Mouse (Mus musculus) forebrain, embryonic 11.5 days (tissue): ENCODE results near the gene Adam17. TPM values are rescaled to one million over a fixed set of nuclear protein-coding genes. Genes with fewer than 3 reads are reported as not detected.
A peak's percentile ranks its signal among the peaks of the same experiment; 100 is the strongest.
"Not testable (repeated sequence)": the region's sequence is repeated elsewhere in the genome, so short reads cannot be mapped to it uniquely, and the experiment has no call there.

Source experiments
- ATAC-seq: fragments of 200-750 bp; cut with Nextera tagmentation; replicated peaks from 2 replicates; pipeline ENCODE4 v1.8.0; 2017; ENCODE audit warnings: moderate TSS enrichment; ENCODE audit not compliant: low FRiP score
- DNase-seq: peaks from one replicate; pipeline ENCODE4 v3.0.0-alpha.2; 2017; ENCODE audit warnings: low spot score
- H3K27ac ChIP-seq: fragments of 300-500 bp; sonication (generic); 2 replicates; pipeline ENCODE4 v1.5.1; 2014; ENCODE audit warnings: low read depth, low read length
- H3K27me3 ChIP-seq: fragments of 300-500 bp; sonication (generic); 2 replicates; pipeline ENCODE4 v1.6.1; 2014; ENCODE audit warnings: mild to moderate bottlenecking, low read length, mixed read lengths; ENCODE audit not compliant: control insufficient read depth, insufficient read depth
- H3K36me3 ChIP-seq: fragments of 300-500 bp; sonication (generic); 2 replicates; pipeline ENCODE4 v1.6.1; 2014; ENCODE audit warnings: mild to moderate bottlenecking, low read length, moderate library complexity, mixed read lengths; ENCODE audit not compliant: control insufficient read depth, insufficient read depth
- H3K4me1 ChIP-seq: fragments of 300-500 bp; sonication (generic); replicated peaks from 2 replicates; pipeline ENCODE4 v1.6.1; 2014; ENCODE audit warnings: low read length, mixed read lengths; ENCODE audit not compliant: control insufficient read depth, insufficient read depth
- H3K4me2 ChIP-seq: fragments of 300-500 bp; sonication (generic); 2 replicates; pipeline ENCODE4 v1.6.1; 2014; ENCODE audit warnings: low read depth, mild to moderate bottlenecking, low read length, moderate library complexity, mixed read lengths; ENCODE audit not compliant: severe bottlenecking
- H3K4me3 ChIP-seq: fragments of 300-500 bp; sonication (generic); 2 replicates; pipeline ENCODE4 v1.5.1; 2014; ENCODE audit warnings: low read depth, low read length
- H3K9ac ChIP-seq: fragments of 300-500 bp; sonication (generic); 2 replicates; pipeline ENCODE4 v1.6.1; 2014; ENCODE audit warnings: low read length
- H3K9me3 ChIP-seq: fragments of 300-500 bp; sonication (generic); 2 replicates; pipeline ENCODE4 v1.6.1; 2016; ENCODE audit warnings: low read length, mixed read lengths; ENCODE audit not compliant: control insufficient read depth
- whole genome bisulfite sequencing: fragments of 180-500 bp; shearing (Covaris S2); extraction: QIAGEN DNeasy Blood & Tissue Kit; methylation state at CpG from one replicate; pipeline ENCODE4 v1.1.7; 2014; 5-methylcytosine and 5-hydroxymethylcytosine counted together
- polyA plus RNA-seq: library from polyadenylated mRNA; unstranded; fragments of >200 nt; fragmentation: Nextera tagmentation; extraction: Ambion mirVana; gene quantifications from 2 replicates; pipeline ENCODE4 v1.2.1, GENCODE M21; 2014

Gene Adam17
- polyA plus RNA-seq, 1 experiment from 2014 or later, result 36.6 TPM

DNA sequence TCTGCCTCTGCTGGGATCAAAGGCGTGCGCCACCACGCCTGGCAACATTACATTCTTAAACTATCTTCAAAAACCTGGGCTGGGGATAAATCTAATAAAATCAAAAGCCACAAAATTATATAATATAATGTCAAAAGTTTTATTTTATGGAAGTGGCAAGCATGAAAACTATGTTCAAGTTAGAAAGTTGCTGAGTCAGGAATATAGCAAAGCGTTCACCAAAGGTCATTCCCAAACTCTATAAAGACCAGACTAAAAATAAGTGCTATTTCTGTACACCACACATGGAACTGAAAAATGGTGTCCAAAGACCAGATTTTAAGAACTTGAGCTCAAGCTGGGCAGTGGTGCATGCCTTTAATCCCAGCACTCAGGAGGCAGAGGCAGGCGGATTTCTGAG lies 29.3 kb upstream of the Adam17 start:
- no peaks in the 10 kb centered on the region for H3K27me3 ChIP-seq
- peaks cover 4% of the 10 kb centered on the region; the same call in 1 of the 2 replicates for H3K9me3 ChIP-seq
- H3K4me1 ChIP-seq, result no peaks in the 10 kb centered on the region
- no peak overlapping the region for H3K27ac ChIP-seq
- 97% methylated on average over 5 of the region's 5 CpGs for WGBS
- DNase-seq (no peak), ATAC-seq (no peak)
- H3K4me3 ChIP-seq, result no peak overlapping the region
- no peak overlapping the region for H3K4me2 ChIP-seq
- no peak overlapping the region for H3K9ac ChIP-seq
- H3K36me3 ChIP-seq, result peaks cover 4% of the 10 kb centered on the region; the same call in 1 of the 2 replicates

DNA sequence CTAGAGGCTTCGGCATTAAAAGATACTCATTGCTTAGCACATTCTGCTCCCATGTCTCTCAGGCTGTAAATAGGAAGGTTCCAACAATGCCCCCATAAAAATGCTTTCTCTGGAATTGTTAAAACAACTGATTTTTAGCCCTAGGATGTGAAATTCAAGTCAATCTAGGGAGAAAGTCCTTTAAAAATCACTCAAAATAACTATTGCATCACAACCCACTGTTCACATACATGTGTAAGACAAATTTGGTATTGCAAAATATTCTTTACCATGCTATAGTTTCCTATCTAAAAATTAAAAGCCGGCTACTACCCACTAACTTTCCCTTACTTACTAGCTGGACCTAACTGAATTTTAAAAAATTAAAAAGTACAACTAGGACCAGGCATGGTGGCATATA lies 12.8 kb upstream of the Adam17 start:
- H3K4me2 ChIP-seq, result no peak overlapping the region
- H3K4me3 ChIP-seq, result no peak overlapping the region
- H3K4me1 ChIP-seq, result no peaks in the 10 kb centered on the region
- H3K36me3 ChIP-seq, result peaks cover 4% of the 10 kb centered on the region; the same call in 1 of the 2 replicates
- no peak overlapping the region for H3K27ac ChIP-seq
- no peak for ATAC-seq
- H3K27me3 ChIP-seq, result no peaks in the 10 kb centered on the region
- no peak overlapping the region for H3K9ac ChIP-seq
- no peaks in the 10 kb centered on the region for H3K9me3 ChIP-seq
- 98% methylated on average over 2 of the region's 2 CpGs for WGBS
- DNase-seq, result no peak

DNA sequence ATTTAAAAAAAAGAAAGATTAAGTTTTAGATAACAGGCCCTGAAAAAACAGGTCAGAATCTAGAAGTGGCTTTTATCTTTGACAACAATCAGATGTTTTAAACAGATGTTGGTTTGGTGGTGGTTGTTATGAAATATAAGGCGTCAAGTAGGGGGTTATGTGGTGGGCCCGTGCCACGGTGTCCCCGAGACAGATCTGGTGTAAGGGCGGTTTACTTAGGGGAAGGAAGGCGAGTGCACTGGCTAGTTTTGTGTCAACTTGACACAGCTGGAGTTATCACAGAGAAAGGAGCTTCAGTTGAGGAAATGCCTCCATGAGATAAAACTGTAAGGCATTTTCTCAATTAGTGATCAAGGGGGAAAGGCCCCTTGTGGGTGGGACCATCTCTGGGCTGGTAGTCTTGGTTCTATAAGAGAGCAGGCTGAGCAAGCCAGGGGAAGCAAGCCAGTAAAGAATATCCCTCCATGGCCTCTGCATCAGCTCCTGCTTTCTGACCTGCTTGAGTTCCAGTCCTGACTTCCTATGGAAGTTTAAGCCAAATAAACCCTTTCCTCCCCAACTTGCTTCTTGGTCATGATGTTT lies 5.4 kb upstream of the Adam17 start:
- not testable (repeated sequence) for H3K27me3 ChIP-seq, ATAC-seq, DNase-seq, H3K4me1 ChIP-seq, H3K36me3 ChIP-seq, H3K9me3 ChIP-seq, H3K27ac ChIP-seq, H3K4me3 ChIP-seq, H3K9ac ChIP-seq, H3K4me2 ChIP-seq
- 91% methylated on average over 6 of the region's 6 CpGs for WGBS

DNA sequence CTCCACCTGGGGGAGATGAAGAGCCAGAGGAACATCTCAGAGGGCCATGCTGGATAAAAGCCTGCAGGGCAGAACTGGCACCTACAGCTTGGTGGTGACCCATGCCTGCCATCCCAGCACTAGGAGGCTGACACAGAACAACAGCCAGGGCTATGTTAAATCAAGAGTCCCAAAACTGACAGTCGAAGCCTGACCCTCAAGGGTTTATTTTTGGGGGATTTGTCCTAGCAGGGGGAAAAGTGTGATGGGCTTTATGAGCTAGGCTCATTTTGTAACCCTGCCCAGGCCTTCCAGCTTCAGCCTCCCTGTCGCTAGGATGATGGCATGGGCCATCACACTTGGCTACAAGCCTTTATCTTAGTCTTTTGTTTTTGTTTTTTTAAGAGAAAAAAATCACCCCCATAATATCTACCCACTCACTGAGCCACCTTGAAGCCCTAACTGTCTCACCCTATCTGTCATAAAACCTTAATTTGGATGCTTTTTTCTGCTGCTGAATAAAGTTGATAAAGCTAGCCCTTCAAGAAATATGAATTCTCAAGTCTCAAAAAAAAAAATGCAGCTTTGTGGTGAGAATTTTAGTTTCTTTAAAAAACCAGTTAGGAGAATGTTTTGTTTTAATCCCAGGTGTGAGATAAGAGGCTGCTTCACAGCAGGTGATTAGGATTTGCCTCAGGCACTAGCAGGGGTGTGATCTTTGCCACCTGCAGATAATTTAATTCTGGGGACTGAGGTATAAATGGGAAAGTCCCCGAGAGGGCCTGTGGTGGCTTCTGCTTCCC lies 2.1 kb upstream of the Adam17 start:
- H3K36me3 ChIP-seq, result no peaks in the 10 kb centered on the region
- H3K4me2 ChIP-seq, result no peak overlapping the region
- DNase-seq, result no peak
- 44% methylated on average over 3 of the region's 3 CpGs for WGBS
- 0 out of 2 replicates have a peak, but pooled peaks cover 3% of the 10 kb centered on the region for H3K4me1 ChIP-seq
- no peak for ATAC-seq
- H3K9me3 ChIP-seq, result no peaks in the 10 kb centered on the region
- no peak overlapping the region for H3K27ac ChIP-seq
- no peaks in the 10 kb centered on the region for H3K27me3 ChIP-seq
- H3K4me3 ChIP-seq, result no peak overlapping the region
- no peak overlapping the region for H3K9ac ChIP-seq

DNA sequence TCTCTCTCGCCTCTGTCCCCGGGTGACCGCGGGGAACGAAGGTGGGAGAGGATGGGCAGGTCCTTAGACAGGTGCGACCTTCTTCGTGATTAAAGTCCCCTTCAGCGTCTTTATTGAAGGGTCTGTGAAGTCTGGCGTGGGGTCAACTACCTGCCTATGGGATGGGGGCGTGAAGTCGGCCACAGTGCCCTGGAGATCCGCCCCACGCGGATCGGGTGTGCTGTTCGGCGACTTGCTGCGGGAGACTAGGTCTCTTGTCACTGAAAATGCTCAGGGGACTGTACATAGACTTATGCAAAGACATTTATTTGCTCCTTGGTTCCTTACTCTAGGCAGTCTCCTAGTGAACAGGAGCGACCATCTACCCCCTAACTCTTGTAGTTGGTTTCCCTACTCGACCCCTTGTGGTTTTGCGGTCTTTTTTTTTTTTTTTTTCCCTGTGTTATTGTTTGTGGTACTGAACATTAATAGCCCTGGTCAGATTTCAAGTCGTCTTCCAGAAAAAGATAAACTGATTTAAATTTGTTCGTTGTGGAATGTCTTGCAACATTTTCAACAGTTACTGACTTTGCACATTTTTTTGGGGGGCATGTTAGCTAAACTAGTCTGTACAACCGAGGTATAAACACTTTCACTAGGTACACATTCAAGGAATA lies 516 bp upstream of the Adam17 start:
- Histone ChIP-seq H3K9me3 (no peaks in the 10 kb centered on the region), H3K27me3 (no peaks in the 10 kb centered on the region), H3K27ac (peak overlapping the region; percentile 81), H3K9ac (peak overlapping the region; percentile 91), H3K36me3 (no peaks in the 10 kb centered on the region), H3K4me3 (peak overlapping the region; percentile 74), H3K4me1 (0 out of 2 replicates have a peak, but pooled peaks cover 3% of the 10 kb centered on the region), H3K4me2 (peak overlapping the region; percentile 70)
- DNase-seq, result no peak
- 6% methylated on average over 24 of the region's 24 CpGs for WGBS
- ATAC-seq, result no peak

DNA sequence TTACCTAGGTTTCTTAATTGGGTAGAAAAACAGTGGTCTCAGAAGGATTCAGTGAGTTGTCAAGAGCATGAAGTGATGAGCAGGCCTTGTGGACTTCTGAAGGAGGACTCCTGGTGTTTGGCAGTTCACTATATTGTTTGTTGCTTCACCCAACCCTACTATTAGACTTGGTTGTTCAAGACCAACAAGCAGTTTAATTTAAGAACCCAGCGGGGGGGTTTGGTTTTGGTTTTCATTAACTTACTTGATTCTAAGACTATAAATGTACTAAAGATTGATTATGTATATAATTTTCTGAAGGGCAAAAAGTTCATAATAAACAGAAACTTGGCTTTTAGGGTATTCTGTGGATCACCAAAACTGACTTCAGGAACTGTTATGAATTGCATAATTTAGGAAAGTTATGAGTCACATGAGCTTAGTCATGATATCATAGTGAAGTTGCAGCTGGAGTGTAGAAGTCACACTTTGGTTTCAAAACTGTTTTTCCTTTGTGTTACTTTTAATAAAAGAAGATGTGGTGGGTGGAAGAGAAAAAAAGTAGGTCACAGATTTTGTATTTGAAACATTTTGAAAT lies 3.3 kb downstream of the Adam17 start:
- Histone ChIP-seq H3K9ac (no peak overlapping the region), H3K4me1 (0 out of 2 replicates have a peak, but pooled peaks cover 3% of the 10 kb centered on the region), H3K4me2 (no peak overlapping the region), H3K27ac (no peak overlapping the region), H3K9me3 (no peaks in the 10 kb centered on the region), H3K4me3 (no peak overlapping the region), H3K36me3 (no peaks in the 10 kb centered on the region), H3K27me3 (no peaks in the 10 kb centered on the region)
- 95% methylated on average over 1 of the region's 1 CpGs for WGBS
- ATAC-seq (no peak), DNase-seq (no peak)

DNA sequence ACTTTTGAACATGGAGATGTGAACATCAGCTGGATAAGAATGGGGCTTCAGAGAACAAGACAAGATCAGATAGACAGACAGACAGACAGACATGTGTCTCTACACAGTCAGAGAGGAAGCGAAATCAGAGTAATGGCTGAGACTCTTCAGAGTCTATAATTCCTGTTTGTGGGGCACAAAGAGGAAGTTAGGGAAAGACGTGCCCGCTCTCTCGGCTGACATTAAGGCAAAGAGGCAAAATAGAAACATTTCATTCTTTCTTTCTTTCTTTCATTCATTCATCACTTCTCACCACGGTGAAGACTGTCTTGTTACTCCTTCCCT lies 4.4 kb downstream of the Adam17 start:
- WGBS, result 94% methylated on average over 5 of the region's 5 CpGs
- no peak for DNase-seq

DNA sequence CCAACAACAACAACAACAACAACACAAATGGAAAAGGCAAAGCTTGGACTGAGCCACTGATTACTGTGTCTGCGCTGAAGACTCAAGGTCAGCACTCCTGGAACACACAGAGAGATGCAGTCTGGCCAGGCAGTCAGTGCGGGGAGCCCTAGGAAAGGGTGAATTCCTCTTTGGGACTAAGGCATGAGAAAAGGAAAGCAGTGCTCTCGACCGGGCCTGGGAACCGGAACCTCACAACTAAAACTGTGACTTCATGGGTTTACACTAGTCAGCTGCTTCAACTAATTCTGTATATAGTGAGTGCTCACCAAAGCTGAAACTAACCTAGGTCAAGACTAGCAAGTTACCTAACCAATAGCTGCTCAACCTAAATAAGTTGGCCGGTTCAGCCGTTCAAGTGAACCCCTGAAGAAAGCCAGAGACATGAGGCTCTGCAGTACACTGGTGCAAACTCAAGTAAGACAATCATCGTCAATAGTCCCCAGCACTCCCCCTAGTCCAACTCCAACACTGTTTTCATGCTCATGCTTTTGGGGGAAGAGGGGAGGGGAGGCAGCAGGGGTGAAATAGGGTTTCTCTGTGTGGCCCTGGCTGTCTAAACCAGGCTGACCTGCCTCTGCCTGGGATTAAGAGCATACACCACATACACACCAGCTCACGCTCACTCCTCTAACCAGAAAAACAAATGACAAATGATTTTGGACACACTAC lies 4.9 kb downstream of the Adam17 start:
- WGBS, result 95% methylated on average over 9 of the region's 9 CpGs
- H3K4me3 ChIP-seq, result no peak overlapping the region
- no peak for DNase-seq
- H3K9me3 ChIP-seq, result no peaks in the 10 kb centered on the region
- H3K27ac ChIP-seq, result no peak overlapping the region
- no peaks in the 10 kb centered on the region for H3K27me3 ChIP-seq
- no peak for ATAC-seq
- H3K4me2 ChIP-seq, result no peak overlapping the region
- 0 out of 2 replicates have a peak, but pooled peaks cover 3% of the 10 kb centered on the region for H3K4me1 ChIP-seq
- no peaks in the 10 kb centered on the region for H3K36me3 ChIP-seq
- H3K9ac ChIP-seq, result no peak overlapping the region

More for the DNA sequence above, 4.4 kb downstream of the Adam17 start:
- Histone ChIP-seq H3K9me3 (no peaks in the 10 kb centered on the region), H3K27ac (no peak overlapping the region), H3K4me2 (no peak overlapping the region), H3K4me3 (no peak overlapping the region), H3K36me3 (no peaks in the 10 kb centered on the region), H3K9ac (no peak overlapping the region), H3K27me3 (no peaks in the 10 kb centered on the region), H3K4me1 (0 out of 2 replicates have a peak, but pooled peaks cover 3% of the 10 kb centered on the region)
- ATAC-seq, result no peak
